Mouse (Mus musculus) heart, postnatal 10 days (tissue): Measurements from ENCODE around the gene Mri1. TPM values are rescaled to one million over a fixed set of nuclear protein-coding genes. Genes with fewer than 3 reads are reported as not detected.

Experiments
- DNase-seq, 2 experiments: peaks; one replicate each; pipeline ENCODE4 v3.0.0; 2021
- intact Hi-C: fragments of 180-260 bp; cut with DNase I; formaldehyde crosslinking; loops from one replicate; pipeline ENCODE4 v1.15.1; 2025
- total RNA-seq, 2 experiments: library from RNA; stranded (reverse); gene quantifications; 2 replicates each; pipeline ENCODE4 v1.2.3; 2021

Gene Mri1
- total RNA-seq = 10 to 100 TPM; 15.5 to 16.0 TPM

DNA sequence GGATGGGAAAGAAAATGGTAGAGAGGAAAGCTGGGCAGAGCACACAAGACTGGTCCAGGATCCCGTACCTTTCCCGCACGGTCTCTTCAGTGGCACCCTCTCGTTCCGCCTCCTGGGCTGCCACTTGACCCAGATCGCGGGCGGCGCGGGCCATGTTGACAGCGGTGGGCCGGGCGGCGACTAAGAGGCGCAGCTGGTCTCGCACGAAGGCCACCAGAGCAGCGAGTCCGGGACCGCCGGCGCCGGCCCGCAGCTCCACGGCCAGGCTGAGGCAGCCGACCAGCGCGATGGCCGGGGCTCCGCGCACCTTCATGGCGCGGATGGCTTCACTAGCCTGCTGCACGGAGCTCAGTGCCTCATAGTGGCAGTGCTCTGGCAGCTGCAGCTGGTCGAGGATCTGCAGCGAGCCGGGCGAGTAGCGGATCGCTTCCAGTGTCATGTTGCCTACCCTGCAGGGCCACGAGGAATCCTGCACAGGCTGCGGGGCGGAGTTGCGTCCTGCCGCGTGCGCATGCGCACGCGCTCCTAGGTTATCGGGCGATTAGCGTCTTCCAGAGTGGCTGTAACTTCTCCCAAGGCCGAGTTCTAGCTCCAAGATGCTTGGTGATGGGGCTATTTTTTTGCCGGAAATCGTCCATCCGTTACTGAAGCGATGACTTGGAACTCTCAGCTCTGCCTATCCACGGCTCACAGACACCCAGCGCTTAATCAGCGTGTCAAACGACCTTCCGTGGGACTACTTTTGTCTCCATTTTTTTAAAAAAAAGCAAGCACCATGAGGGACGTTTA is at the start of gene Mri1:
Gene Mri1 (minus strand): TSS at position 505 of the 789 bp plus-strand sequence.
- DNase-seq = peak; percentile 86 to 89
- intact Hi-C loops = no loop called here

GRCm38 (mm10) chr8:84303951-84304350 is 46.8 kb upstream of the Mri1 start:
- intact Hi-C loops = no loop called here
- DNase-seq = peak in 1 of 2 experiments; percentile 37

GRCm38 (mm10) chr8:84297029-84297785 is 40.1 kb upstream of the Mri1 start:
- no peak for DNase-seq
- intact Hi-C loops = loop anchor here (10.0 kb wide), 1 partner anchor 218 kb away; no protein-coding TSS in a partner anchor

DNA sequence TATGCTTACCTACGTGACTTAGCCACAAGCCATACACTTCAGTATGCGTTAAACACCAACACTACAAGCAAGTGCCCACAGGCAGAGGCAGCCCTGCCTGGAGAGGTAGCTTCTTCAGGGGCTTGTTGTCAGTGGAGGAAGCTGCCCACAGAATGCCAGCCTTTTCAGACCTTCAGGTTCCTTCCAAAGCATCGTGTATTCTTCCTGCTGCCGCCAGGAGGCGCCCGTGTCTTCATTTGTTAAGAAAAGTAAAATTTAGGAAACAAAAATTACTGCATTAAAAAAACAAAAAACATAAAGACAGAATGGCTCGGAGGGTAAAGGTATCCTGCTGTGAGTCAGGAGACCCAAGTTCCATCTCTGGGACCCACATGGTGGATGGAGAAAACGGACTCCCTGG is 34.6 kb upstream of the Mri1 start:
- intact Hi-C loops = loop anchor here (1.0 to 10.0 kb wide), 3 partner anchors 66 to 271 kb away; no protein-coding TSS in a partner anchor
- peak; percentile 35 to 67 for DNase-seq

- intact Hi-C loops = loop anchor here (1.0 to 10.0 kb wide), 3 partner anchors 66 to 271 kb away; no protein-coding TSS in a partner anchor
- no peak for DNase-seq
Measured at GRCm38 (mm10) chr8:84291086-84291485, 34.0 kb upstream of the Mri1 start.

DNA sequence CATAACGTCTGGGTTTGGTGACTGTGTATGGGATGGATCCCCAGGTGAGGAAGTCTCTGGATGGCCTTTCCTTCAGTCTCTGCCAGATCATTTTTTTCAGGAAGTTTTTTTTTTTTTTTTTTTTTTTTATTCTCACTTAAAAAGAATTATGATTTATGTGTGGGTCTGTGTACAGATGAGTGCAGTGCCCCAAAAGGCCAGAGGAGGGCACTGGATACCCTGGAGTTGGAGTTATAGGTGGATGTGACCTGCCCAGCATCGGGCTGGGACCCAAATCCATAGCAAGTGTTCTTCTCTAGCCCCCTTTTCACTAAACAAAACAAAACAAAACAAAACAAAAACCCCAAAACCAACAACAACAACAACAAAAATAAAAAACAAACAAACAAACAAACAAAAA is 31.8 kb upstream of the Mri1 start:
- intact Hi-C loops = no loop called here
- DNase-seq = no peak

- peak; percentile 57 to 68 for DNase-seq
- intact Hi-C loops = loop anchor here (1.0 kb wide), 2 partner anchors 99 to 246 kb away; no protein-coding TSS in a partner anchor
Measured at GRCm38 (mm10) chr8:84285665-84286064, 28.5 kb upstream of the Mri1 start.

- intact Hi-C loops = loop anchor here (1.0 kb wide), 2 partner anchors 98 to 245 kb away; no protein-coding TSS in a partner anchor
Measured at GRCm38 (mm10) chr8:84284608-84285063, 27.5 kb upstream of the Mri1 start.

GRCm38 (mm10) chr8:84280777-84281176 is 23.7 kb upstream of the Mri1 start:
- intact Hi-C loops = no loop called here
- DNase-seq = no peak

More at GRCm38 (mm10) chr8:84284608-84285063, 27.5 kb upstream of the Mri1 start:
- peak; percentile 44 to 54 for DNase-seq

DNA sequence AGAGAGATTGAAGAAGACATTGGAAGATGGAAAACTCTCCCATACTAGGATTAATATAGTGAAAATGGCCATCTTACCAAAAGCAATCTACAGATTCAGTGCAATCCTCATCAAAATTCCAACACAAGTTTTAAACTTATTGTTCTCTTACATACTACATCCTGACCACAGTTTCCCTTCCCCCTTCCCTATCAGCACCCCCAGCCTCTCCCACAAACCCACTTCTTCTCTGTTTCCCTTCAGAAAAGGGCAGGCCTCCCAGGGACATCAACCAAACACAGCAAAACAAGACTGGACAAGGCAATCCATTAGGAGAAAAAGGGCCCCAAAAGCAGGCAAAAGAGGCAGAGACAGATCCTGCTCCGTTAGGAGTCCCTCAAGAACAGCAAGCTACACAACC is 19.3 kb upstream of the Mri1 start:
- DNase-seq = no peak
- intact Hi-C loops = no loop called here

GRCm38 (mm10) chr8:84273968-84274367 is 16.8 kb upstream of the Mri1 start:
- no peak for DNase-seq
- intact Hi-C loops = loop anchor here (5.0 kb wide), 1 partner anchor 87 kb away; the partner anchor contains the start of gene Nanos3

- intact Hi-C loops = loop anchor here (5.0 kb wide), 1 partner anchor 85 kb away; the partner anchor contains the start of gene Nanos3
- DNase-seq = no peak
Measured at GRCm38 (mm10) chr8:84272302-84272701, 15.2 kb upstream of the Mri1 start.

DNA sequence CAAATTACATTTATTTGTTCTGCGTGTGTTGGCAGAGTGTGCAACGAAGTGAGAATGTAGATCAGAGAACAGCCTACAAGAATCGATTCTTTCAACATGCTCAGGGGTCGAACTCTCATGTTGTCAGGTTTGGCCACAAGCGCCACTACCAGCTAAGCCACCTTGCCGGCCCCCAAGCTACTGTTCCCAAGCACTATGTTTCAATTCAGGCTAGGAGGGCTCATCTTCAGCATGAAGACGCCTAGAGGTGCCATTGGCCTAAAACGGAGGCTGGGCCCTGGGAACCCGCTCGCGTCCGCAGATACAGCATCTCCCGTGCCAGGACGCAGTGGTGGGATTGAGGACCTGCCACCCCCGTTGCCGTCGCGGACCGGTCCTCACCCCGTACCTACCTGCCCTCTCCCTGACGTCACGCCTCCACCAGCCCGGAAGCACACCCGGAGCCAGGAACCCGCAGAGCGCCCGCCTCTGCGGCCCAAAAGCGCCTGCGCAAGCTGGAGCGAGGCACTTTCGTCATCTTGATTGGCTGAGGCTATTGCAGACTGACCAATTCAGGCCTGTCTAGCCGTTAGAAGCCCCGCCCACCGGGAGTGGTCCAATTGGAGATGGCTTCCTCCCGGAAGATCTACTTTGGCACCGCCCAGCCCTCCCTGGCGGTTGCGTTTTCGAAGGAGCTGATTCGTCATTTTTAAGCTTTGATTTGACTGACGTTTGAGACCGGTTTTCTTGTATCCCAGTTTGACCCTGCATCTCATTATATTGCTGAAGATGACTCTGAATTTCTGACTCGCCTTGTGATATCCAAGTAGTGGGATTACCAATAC is 13.0 kb upstream of the Mri1 start, which contains the start of gene Ccdc130:
Gene Ccdc130 (minus strand): TSS at position 431 of the 824 bp plus-strand sequence.
- DNase-seq = peak; percentile 99 to 100
- intact Hi-C loops = loop anchor here (5.0 kb wide), 1 partner anchor 83 kb away; the partner anchor contains the start of gene Nanos3

DNA sequence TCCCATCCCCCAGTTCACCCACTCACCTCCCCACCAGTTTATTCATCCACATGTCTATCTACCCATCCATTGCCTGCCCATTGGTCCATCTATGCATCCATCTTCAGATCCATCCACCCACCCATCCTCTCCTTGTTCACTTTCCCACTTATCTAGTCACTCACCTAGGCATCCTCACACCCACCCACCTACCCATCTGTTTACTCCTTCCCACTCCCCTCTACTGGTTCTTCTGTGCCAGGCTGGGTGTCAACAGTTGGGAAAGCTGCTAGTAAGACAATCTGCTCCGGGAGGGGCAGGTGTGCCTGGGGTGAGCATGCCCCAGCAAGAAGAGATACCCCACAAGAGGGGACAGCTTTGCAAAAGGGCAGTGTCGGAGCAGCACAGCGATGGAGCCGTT is 4.0 kb upstream of the Mri1 start:
- intact Hi-C loops = no loop called here
- DNase-seq = no peak

GRCm38 (mm10) chr8:84256458-84256821 is 686 bp downstream of the Mri1 start:
- intact Hi-C loops = no loop called here
- no peak for DNase-seq

- DNase-seq = no peak
- intact Hi-C loops = no loop called here
Measured at GRCm38 (mm10) chr8:84255858-84256257, 1.3 kb downstream of the Mri1 start.

DNA sequence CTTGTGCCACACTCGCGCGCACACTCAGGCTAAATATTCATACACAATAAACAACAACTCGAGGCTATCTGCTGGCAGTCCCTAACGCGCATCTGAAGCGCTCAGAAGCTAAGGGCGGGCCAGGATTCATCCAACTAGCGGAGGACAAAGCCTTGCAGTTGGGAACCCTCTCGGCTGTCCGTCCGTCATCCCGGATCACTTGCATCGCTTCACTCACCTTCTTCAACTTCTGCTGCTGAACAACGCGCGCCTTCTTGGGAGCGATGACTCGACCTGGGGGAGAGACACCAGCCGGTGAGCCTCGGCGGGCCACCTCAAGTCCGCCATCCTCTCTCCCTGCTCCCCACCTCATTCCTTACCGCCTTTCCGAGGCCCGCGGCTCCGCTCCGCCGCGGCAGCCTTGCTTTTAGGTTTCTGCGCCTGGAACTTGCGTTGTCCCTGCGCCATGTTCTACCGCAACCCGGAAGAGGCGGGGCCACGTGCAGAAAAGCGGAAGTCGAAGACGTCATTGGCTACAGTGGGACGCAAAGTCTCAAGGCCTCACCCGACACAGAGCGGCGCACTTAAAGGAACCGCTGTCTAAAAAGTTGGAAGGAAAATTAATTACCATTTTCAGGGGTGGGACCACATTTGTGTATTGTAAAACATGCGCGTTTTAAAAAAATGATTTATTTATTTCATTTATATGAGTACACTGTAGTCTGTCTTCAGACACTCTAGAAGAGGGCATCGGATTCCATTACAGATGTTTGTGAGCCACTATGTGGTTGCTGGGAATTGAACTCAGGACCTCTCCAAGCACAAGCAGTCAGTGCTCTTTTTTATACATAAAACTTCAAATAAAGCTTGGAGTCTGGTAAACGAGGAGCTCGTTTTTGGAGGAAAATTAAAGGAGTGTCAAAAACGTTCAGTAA is 7.6 kb downstream of the Mri1 start, which contains the start of gene D8Ertd738e:
Gene D8Ertd738e (minus strand): TSS at position 463 of the 914 bp plus-strand sequence.
- intact Hi-C loops = no loop called here

GRCm38 (mm10) chr8:84241821-84242220 is 15.3 kb downstream of the Mri1 start:
- no peak for DNase-seq

More for the DNA sequence above, 7.6 kb downstream of the Mri1 start, which contains the start of gene D8Ertd738e:
- peak; percentile 91 to 94 for DNase-seq

DNA sequence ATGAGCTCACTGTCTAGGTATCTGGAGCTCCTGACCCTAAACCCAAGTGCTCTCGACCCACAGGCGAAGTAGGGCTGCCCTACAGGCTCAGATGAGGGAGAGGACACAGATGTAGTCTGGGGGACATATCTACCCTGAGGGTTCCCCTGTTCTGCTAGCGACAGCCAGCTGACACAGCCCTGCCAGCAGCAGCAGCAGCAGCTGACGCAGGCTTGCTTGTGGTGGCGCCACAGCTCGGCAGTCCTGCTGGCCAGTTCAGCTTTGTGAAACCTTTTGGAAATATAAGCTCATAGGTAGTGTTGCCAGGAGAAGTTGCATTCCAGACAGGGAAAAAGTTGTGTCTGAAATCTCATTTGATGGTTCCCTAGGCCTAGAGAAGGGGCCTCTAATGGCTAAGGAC is 16.0 kb downstream of the Mri1 start:
- no peak for DNase-seq
- intact Hi-C loops = no loop called here

More at GRCm38 (mm10) chr8:84241821-84242220, 15.3 kb downstream of the Mri1 start:
- intact Hi-C loops = no loop called here
